Mouse (Mus musculus) adrenal gland, adult 8-10 months (tissue): ENCODE data around the gene Kcnc4. TPM values are rescaled to one million over a fixed set of nuclear protein-coding genes. Genes with fewer than 3 reads are reported as not detected.

ENCODE experiments used
- DNase-seq: peaks from one replicate; pipeline ENCODE4 v3.0.0; 2022
- total RNA-seq, 4 experiments: library from RNA; stranded (reverse); gene quantifications; 2 replicates each; pipeline ENCODE4 v1.2.4; 2022

Kcnc4 gene
- total RNA-seq, 4 experiments from 2014 or later: 10.3 to 19.0 (median 12.7) TPM

DNA sequence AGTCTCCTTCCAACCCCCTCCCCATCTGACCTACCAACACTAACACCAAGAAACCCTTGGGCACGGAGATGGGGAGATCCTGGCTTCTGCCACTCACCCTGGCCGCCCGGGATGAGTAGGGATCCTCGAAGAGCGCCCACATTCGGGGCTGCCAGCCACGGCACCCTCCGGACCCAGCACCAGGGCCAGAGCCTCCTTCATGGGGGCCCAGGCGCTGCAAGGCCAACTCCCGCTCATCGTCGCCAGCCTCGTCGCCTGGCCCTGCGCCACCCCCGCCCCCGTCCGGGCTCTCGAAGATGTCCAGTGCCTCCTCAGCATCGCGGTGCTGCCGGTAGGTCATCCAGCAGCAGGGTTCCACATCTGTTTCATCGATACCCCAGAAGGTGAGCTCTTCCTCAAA is 1.2 kb downstream of the Kcnc4 start:
- no peak for DNase-seq

DNA sequence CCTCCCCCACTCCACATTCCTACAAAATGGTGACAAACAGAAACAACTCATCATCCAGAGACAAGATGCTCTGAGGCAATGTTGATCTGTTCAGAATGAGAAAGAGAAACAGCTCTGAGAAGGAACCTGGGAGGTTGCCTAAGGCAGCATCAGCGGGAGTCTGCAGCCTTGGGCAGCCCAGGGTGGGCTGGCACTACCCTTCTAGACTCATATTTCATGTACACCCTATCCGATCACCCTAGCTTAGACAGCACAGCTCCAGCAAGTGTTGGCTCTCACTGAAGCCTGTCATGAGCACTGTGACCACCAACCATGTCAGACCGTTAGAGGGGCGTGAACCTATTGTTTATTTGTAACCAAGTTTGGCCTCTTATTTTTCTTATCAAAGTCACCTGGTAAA is 5.1 kb downstream of the Kcnc4 start:
- DNase-seq: no peak

DNA sequence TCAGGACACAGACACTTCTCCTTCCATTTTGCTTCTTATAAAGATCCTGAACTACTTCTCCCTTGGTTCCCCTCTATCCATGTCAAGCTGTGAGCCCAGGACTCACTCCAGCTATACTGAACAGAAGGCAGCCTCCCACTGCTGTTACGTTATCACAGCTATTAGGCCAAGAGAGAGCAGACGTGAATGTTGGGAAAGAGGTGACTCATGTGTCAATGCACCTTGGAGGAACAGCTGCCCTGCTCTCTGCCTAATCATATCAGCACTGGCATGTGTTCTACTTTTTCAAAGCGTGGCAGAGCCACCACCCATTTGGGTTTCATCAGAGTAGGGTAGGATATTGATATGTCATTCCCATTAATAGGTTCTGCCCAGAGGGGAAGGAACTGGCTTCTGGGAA is 12.5 kb downstream of the Kcnc4 start:
- DNase-seq: peak; percentile 48

DNA sequence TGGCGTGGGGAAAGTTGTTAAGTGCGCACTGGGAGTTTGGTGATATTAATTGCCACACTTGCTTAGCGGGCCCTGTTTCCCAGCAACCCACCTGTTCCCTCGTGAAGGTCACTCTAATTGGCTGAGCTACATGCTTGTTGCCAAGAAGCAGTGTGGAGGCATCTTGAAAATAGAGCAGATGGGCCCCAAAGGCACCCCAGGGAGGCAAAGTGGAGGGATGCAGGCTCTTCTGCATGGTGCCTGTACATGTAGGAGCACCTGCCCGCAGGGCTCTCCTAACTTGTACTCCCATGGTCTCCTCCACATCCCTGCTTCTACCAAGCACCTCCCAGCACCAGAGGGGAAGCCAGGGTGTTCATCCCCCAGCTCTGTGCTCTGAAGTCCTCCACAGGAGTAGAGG is 15.5 kb downstream of the Kcnc4 start:
- DNase-seq: no peak

DNA sequence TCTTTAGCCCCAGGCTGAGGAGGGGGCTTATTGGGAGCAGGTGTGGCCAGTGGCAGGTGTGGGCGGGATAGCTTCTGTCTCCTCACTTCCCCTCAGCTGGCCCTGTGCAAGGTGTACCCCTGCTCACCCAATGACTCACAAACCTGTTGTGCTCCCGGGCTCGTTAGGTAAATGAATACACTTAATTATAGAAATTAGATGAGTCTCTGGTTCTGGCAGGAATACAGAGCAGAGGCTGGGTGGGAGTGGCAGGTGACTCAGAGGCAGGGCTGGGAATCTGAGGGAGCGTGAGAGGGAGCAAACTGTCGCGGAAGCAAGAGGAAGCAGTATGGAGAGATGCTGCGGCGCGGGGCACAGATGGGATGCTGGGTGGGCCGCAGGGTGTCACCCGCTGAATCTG is 17.2 kb downstream of the Kcnc4 start:
- DNase-seq: no peak

DNA sequence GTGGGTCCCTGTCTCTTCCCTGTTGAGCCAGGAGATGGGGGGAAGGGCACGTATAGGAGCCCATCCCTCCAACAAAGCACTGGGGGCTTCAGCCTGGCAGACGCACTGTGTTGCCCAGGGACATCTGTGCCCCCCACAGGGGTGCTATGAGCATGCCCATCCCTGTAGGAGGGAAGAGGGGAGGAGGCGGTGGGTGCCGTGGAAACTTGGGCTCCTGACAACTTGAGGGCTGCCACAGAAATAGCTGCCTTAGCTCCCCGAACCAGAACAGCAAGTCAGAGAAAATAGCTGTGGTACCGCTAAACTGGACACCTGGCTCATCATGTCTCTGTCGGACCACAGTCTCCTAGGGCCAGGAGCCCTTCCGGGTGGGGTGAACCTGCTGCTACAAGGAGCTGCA is 18.0 kb downstream of the Kcnc4 start:
- no peak for DNase-seq

DNA sequence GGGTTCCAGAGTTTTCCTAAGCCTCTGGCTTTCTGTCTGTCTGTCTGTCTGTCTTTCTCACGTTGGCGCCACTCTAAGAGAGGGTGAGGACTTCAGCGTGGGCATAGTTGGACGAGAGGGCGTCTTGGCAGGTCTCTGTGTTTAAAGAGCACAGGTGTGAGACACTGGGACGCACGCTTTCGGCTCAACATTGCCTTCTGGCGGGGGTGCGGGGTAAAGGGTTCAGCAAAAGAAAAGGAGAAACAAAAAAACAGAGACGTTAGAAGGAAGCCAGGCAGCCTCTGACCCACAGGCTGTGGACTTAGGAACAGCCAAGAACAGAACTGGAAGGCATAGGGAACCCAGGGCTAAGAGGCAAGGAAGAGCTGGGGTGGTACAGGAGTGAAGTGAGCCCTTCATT is 20.1 kb downstream of the Kcnc4 start:
- DNase-seq: no peak

DNA sequence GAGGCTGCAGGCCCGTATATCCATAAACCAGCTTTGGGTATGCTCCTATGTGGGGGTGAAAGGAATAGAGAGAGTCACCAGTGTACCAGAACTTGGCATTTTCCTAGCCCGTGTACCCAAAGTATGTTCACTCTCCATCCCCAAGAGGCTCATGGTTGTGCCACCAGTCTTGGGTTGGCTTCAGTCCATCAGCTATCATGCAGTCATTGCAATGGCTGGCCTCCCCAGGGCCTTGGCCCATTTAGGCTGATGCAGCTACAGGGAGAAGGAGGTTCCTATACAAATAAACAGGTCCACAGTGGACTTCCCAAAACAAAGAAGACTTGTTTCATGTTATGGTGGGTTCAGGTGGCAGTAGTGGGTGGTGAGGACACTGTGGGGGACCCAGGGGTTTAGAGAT is 21.7 kb downstream of the Kcnc4 start:
- peak; percentile 55 for DNase-seq

DNA sequence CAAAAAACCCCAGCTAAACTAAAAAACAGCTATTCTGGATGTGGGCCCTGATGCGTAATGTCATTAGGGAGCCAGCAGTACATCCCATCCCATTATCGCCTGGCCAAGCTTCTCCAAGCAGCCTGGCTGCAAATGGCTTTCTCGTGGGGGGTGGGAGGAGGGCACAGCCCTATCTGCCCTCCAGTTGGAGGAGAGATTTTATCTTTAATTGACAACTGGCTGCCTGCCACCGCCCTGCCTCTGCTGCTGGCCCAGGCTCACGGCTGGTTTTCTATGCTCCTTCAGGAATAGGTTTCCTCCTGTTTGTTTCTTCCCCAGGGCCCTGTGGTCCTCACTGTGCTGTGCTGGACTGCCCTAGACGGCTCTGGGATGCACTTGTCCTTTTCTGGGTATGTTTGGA is 22.9 kb downstream of the Kcnc4 start:
- no peak for DNase-seq

DNA sequence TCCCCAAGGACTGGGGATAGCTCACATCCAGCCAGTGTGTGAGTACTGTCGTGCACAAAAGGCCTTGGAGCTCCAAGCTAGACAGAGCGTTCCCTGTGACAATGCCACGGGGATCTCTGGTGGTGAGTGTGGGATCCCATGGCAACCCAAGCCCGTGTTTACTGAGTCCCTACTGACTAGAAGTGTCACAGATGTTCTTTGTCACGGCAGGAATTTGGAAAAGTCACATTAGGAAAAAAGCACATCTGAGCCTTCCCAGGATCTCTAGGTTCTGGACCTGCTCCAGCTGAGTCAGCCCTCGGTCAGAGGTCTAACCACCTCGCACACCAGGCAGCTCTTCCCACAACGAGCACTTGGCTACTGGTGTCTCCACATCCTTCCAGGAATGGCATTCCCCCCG is 25.7 kb downstream of the Kcnc4 start:
- DNase-seq: no peak

DNA sequence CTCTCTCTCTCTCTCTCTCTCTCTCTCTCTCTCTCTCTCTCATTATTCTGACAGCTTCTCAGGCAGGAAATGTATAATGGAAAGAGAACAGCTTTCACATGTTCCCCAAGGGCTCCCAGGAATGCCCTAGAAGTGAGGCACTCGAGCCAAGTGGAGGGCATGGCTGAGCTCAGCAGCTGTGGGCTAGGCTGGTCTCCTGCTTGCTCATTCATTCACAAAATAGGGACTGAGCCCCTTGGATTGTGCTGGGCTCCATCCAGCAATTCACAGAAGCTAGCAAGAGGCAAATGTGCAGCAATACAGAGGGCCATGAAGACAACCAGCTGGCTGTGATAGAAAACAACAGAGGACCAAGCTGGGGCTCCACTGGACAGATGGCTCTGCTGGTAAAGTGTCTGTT is 28.1 kb downstream of the Kcnc4 start:
- DNase-seq: no peak

DNA sequence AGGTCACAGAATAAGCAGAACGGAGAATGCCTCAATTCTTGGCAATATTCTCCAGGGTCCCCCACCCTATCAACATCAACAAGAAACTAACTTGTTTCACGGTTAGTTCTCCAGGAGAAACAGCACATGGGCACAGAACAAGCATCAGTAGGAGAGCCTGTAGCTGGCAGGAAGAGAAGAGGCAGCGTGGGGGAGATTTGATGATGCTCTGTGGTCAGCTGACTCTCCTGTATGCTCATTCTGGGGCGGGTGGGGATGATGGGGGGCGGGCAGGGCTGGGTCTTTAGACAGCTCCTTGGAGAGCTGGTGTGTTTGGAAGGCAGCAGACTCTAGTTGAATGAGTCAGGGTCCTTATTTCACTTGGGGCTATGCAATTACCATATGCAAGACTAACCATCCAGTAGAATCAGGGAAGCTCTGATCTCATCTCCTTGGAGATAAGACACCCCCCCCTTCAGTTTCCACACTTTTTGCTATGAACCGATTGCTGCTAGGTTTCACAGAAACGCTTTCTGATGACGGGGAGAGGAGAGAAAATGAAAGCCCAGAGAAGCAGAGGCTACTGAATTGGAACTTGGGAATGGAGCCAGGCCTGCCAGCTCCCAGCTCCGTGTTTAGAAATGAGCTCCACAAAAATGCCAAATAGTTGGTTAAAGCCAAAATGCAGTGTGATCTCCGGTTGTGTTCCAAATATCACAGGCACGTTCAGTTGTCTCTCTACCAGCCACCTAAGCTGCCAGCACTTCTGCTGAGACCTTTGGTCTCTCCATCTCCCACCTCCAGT is 34.9 kb downstream of the Kcnc4 start:
- DNase-seq: no peak

DNA sequence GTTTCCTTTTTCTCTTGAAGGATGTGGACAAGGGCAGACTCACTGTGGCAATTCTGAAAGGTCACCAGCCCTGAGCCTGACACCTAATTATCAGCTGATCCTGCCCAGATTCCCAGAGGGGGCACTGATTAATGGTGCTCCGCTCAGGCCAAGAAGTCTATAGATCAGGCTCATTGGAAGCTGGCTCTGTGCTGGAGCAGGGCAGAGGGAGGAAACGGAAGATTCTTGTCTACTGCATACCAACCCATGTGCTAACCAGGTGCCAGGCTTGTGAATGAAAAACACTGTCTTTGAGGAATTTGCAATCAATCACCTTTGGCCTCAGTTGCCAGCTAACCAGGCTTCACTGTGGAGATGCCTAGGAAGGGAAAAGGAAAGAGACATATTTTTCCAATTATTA is 39.2 kb downstream of the Kcnc4 start:
- DNase-seq: no peak

DNA sequence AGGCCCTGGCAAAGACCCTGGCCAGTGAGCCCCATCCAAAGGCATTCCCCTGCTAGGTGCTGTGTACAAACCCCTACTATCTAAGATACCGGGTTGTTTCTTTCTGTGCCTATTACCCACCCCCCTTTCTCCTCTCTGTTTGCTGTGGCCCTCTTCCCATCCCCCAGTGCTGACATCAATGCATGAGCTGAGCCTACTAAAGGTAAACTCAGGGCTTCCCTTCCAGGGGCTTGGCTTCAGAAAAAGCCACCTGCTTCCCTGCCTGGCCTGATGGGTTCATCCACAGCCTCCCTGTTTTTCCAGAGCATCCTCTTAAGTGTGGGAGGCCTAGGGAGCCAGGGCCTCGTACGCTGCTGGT is 42.1 kb downstream of the Kcnc4 start:
- DNase-seq: no peak

DNA sequence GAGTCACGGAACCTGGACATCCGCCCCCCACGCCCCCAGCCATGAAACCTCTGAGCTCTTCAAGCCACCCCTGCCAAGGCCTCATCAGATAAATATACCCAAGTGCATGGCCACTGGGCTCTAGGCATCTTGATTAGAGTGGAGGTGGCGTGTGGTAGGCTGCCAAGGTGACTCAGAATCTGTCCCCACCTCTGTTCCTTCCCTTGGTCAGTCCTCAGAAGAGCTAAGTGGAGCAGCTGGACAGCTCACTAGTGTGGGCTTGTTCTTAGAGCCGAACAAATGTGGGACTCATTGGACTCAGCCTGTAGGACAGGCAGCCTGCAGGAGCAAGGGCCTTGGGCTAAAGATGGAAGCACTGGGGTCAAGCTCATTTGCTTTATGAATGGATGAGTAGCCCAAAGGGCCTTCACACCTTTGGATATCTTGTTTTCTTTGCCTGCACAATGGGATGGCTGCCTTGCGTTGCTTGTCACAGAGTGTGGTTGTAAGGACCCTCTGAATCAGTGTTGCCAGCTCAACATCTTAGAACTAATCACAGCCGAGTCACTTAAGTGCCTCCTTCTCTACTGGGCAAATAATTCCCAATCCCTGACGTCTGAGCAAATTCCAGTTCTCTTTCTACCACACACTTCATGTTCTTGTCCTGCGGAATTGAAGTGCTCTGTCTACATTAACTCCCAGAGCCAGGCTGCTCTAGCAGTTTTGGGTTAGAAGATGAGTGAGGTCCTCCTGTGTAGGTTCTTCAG is 42.6 kb downstream of the Kcnc4 start:
- no peak for DNase-seq

DNA sequence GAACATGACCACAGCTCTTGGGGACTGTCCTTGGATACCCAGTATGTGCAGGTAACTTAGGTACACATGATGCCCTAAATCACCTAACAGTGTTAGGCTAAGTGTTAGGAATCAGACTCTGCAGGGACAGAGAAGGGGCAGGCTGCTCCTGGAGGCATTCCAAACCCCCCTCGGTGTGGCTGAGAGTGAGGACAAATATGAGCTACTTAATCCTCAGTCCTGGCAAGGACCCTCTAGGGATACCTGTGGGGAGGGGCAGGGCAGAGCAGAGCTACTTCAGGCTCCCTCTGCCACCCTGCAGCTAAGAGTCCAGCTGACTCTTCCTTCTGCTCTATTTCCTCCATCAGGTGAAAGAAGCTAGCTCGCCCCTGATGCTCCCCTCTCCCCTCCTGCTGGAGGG is 46.3 kb downstream of the Kcnc4 start:
- DNase-seq: no peak

DNA sequence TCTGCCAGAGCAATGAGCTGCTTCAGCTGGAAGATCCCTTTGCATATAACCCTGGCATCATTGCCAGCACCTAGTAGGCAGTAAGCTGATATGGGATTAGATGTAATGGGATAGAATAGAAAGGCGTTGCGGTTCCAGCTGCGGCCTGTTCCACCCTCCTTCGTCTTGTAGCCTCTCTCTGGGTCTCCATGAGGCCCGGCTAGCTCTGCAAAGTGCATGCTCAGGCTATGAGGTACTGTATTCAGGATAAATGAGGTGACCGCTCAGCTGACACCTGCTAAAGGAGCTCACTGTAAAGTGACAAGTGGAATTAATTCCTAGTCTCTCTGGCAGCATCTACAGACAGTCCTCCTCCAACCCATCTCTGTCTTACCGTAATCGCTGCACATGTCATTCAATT is 46.8 kb downstream of the Kcnc4 start:
- no peak for DNase-seq

DNA sequence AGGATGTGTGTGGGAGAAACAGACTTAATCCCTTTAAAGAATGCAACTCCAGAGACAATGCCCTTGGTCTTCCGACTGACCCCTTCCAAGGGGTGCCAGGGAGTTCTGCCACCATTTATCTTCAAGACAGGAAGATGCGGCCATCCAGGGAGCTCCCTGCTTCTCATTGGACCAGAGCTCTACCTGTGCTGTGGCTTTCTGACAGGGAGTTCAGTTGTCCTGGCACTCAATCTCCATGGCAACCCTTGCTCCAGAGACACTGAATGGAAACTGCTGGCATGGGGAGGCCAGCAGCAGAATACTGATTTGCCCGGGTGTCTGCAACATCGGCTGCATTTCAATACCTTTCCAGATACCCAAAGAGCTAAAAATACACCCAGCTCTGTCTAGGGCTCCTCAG is 47.7 kb downstream of the Kcnc4 start:
- no peak for DNase-seq

DNA sequence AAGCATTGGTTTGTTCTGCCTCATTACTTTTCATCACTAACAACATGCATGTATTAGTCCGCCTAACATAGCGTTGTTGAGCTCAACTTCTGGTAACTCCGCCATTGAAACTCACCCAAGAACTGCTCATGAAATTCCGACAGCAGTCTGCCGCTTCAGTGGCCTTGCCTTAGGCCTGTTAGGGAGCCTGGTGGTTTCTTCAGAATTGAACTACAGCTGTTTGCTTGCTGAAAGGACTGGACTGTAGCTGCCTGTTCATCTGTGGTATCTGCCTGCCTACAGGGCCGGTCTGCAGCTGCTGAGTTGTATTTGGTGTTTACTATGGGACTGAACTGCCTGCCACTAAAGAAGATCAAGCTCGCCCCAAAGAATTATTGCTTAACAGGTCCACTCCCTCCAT is 58.0 kb downstream of the Kcnc4 start:
- DNase-seq: no peak

DNA sequence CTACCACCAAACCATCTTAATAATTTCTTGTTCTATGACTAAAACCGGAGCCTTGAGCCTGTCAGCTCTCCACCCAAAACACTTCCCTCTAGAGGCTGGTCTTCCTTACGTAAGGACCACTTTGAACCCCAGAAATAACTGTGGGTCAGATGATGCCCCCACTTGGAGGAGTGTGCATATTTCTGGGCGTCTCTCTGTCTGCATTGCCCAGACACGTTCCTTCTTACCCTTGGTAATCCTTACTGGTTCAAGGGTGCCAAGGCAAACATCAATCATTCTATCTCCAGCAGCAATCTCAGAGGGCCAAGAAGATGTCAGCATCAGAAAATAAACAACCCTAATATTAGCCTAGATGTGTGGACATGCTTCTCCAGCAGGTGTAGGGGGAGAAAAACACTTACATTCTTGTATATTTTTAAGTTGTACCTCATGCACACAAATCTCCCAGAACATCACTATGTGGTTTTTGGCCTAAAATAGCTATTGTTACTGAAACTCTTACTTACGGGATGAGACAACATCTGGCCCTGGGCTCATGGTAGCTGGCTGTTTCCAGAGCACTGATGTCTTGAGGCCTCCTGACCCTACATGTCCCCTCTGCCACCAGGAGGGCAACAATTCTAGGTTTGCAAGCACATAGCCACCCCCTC is 59.2 kb downstream of the Kcnc4 start:
- DNase-seq: no peak

DNA sequence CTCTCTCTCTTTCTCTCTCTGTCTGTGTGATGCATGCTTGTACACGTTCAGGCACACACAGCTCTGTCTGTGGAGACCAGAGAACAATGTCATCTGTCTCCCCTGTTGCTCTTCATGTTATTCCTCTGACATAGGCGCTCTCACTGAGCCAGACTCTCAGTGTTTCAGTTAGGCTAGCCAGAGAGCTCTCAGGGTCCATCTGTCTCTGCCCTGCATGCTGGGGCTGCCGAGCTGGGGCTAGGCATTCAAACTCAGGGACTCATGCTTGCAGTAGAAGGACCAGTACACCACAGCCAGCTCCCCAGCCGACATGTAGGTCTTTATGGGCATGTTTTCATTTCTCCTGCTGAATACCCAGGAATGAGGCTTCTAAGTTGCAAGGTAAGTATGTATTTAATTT is 68.2 kb downstream of the Kcnc4 start:
- no peak for DNase-seq
